Mouse (Mus musculus): ENCODE results near the gene Adgrl4. TPM values are rescaled to one million over a fixed set of nuclear protein-coding genes. Genes with fewer than 3 reads are reported as not detected.

Gene Adgrl4
- 0.53 TPM for polyA plus RNA-seq (2017; shearing (Covaris generic))

DNA sequence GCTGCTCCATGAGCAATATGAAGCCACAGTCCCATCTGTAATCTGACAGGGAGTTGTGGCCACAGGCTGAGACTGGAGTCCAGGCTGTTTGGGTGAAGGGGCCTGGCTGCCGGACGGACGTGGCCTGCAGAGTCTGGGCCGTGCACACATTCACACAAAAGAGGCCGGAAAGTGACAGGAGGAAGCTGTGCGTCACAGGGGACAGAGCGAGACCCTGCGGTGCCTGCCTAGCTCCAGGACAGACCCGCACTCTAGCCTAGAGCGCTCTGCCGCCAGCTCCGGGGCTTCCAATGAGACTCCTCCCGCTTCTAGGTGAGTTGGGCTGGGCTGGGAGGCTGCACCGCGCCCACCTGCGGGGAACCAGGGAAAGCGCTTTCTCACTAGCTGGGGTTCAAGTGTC, at the start of gene Adgrl4:
Gene Adgrl4, plus strand, starts transcription at position 195 of the 400 bp plus-strand sequence.

Data from CD4-positive, CD25-positive, alpha-beta regulatory T cell (primary cell).